Mouse (Mus musculus): ENCODE measurements around the gene Ppard. TPM values are rescaled to one million over a fixed set of nuclear protein-coding genes. Genes with fewer than 3 reads are reported as not detected.
A peak's percentile ranks its signal among the peaks of the same experiment; 100 is the strongest.
"Not testable (repeated sequence)": the region's sequence is repeated elsewhere in the genome, so short reads cannot be mapped to it uniquely, and the experiment has no call there.

The Ppard gene
- 10 to 100 TPM; 17.4 to 19.0 TPM for total RNA-seq (2021)

DNA sequence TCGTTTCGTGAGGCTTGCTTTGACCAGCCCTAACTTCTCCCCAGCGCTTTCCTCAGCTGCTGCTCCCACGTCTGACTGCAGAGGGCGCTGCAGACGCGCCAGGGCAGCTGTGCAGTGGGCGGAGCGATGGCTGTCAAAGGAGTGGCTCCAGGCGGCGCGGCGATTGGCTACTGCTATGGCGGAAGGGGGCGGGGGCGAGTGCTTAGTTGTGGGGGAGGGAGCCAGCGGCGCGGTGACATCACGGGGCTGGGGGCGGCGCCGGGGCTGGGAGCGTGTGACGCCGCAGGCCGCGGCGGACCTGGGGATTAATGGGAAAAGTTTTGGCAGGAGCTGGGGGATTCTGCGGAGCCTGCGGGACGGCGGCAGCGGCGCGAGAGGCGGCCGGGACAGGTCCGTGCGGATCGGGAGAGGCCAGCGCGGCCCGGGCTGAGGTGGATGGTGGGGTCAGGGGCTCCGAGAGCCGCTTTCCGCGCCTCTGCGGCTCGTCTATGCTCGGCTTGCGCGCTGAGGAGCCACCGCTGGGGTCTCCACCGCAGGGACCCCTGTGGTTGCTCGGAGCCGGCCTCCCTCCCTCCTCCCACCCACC, at the start of gene Ppard:
Gene Ppard (plus strand): TSS at position 226 of the 586 bp plus-strand sequence.
- peak; percentile 100 for DNase-seq
- intact Hi-C loops (cut with DNase I) = loop anchor here (10.0 kb wide), 1 partner anchor 292 kb away; no protein-coding TSS in a partner anchor

DNA sequence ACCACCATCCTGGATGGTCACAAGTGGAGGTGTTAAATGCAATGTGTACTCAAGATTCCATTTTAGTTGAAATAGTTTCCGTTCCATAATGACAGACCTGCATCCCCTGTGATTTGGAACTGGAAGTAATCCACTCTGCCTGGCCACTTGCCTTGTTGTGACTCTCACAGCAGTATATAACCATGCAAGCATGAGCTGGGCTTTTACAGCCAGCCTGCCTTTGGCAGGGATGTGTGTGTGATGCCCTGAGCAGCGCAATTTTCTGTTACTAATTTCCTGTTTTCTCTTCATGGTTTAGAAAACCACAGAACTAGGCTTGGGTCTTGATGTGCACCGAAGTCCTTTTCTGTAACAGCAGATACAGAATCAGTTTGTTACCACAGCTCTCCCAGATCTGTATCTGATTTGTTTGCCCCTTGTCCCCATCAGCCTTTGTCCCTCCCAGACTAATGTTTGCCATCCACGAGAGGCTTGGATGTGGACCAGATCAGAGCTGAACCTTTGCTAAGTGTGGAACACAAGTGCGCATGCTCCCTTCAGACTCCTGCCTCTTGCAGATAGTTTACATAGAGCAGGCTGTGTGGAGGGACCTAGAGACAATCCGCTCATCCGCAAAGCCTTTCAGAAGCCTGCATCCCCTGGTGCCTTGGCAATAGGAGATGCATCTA, 47.4 kb upstream of the Ppard start:
- peak; percentile 55 for DNase-seq
- intact Hi-C loops (cut with DNase I) = no loop called here

DNA sequence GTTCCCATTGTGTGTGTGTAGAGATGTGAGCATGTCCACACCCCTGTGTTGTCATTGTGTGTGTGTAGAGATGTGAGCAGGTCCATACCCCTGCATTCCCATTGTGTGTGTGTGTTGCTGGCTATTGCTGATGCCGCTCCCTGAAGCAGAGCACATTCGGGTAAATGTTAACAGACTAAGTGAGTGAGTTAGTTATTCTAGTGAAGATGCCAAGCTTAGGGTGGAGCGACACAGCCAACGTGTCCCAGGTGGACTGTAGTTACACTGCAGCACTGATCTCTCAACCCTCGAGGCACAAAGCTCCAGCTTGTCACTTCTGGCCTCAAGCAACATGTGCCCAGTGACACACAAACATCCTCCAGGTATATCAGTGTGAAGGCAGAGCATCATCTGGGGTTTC, 44.2 kb upstream of the Ppard start:
- DNase-seq = no peak
- intact Hi-C loops (cut with DNase I) = no loop called here

DNA sequence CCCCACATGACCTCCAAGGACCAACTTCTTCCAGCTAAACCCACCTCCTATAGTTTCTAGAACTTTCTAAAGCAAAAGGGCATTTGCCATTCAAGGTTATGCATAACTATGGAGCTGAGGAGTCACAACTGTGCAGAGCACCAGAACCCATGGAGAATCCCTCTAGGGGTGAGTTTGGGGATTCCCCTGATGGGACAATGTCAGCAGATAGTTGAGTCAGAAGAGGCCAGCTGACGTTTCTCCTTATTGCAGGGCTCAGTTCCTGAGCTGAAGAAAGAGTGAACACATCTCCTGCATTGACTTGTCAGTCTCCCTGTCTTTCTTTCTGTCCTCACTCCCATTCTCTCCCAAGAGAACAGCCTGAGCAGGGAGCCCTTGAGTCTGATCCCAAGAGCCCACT, 39.7 kb upstream of the Ppard start:
- intact Hi-C loops (cut with DNase I) = no loop called here
- no peak for DNase-seq

DNA sequence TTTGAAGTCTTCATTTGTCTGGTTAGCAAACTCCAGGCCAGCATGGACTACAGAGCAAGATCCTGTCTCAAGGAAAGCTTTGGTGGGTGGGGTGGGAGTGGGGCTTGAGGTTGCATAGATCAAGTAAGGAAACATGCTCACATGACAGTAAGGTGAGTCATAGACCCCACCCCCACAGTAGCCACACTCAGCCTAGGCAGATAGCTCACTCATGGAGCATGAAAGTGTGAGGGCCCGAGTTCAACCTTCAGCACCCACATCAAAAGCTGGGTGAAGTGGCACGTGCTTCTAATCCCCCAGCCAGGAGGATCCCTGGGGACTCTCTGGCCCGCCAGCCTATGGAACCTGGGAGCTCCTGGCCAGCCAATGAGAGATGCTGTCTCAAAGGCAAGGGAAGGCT, 38.9 kb upstream of the Ppard start:
- intact Hi-C loops (cut with DNase I) = no loop called here
- no peak for DNase-seq

DNA sequence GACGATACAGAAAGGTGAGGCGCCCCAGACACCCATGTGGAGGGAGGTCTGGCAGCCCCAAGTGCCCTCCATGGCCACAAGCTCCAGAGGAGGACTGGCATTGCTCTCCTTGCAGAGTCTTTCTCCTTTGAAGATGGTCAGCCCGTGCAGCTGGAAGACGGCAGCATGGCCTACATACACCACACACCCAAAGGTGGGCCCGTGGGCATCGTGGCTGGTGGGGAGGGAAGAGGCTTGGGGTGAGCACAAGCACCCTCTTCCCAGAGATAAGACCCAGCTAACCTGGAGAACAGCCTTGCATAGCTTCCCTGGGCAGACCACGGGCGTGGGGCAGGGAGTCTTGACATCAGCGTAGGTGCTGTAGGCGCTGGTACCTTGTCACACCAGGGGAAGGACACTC, 37.5 kb upstream of the Ppard start:
- intact Hi-C loops (cut with DNase I) = no loop called here
- no peak for DNase-seq

DNA sequence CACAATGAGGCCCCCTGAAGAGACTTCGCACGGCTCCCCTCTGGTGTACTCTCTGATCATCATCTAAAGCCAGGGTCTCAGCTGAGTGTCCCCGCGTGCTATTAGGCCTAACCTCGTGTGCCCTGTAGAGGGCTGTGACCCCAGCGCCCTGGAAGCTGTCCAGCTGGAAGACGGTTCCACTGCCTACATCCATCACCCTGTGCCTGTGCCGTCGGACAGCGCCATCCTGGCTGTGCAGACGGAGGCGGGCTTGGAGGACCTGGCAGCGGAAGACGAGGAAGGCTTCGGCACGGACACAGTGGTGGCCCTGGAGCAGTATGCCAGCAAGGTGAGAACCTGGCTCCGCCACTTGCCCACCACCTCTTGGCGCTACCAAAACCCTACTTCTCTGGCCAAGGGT, 34.9 kb upstream of the Ppard start:
- intact Hi-C loops (cut with DNase I) = no loop called here
- no peak for DNase-seq

DNA sequence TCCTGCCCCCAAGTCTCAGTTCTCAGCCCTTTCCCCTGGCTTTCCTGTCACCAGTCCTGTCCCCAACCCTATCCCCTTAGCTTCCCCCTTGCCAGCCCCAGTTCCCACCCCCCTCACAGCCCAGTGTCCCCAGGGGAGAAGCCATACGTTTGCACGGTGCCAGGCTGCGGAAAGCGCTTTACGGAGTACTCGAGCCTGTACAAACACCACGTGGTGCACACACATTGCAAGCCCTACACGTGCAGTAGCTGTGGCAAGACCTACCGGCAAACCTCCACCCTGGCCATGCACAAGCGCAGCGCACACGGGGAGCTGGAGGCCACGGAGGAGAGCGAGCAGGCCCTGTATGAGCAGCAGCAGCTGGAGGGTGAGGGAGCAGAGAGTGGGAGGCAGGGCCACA, 30.5 kb upstream of the Ppard start:
- no peak for DNase-seq
- intact Hi-C loops (cut with DNase I) = no loop called here

DNA sequence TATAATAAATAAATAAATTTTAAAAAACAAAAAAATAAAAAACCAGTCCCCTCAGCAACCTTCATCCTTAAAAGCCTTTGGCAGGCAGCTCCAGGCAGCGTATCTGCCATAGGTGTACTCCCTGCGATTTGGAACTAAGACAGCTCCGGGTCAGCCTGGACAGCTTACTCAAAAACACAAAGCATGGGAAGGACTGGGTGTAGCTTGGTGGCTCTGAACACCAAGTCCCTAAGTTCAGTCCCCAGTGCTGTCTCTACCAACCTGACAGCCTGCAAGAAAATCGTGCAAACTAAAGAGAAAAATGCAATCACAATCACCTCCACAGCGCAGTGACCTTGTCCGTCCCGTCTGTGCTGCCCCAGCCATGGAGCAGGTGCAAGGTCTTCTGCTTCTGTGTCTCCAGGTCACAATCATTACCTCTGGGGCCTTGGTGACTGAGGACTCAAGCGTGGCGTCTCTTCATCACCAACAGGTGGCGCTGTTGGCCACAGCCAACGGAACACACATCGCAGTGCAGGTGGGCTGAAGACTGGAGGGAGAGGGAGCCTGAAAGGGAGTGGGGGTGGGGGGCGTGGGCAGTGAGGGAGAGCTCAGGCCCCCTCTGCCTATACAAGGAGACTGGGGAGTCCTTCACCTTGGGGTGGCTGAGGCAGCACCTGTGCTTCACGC, 28.3 kb upstream of the Ppard start:
- DNase-seq = peak; percentile 58
- intact Hi-C loops (cut with DNase I) = no loop called here

DNA sequence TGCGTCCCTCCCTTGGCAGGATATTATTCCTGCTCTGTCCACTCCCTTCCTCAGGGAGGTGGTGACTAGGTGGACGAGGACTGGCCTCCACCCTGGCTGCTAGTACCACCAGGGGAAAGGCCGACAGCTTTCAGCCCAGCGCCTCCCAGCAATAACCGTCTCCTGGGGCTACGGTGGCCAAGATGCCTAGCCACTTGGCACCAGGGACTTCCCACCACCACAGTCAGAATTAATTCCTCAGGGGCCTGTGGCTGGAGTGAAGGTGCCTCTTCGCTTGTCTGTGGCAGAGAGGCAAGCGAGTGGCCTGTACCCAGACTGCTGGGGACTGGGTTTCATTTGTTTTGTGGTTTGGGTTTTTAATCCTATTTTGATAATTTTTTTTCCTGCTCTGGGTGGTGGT, 27.1 kb upstream of the Ppard start:
- no peak for DNase-seq

DNA sequence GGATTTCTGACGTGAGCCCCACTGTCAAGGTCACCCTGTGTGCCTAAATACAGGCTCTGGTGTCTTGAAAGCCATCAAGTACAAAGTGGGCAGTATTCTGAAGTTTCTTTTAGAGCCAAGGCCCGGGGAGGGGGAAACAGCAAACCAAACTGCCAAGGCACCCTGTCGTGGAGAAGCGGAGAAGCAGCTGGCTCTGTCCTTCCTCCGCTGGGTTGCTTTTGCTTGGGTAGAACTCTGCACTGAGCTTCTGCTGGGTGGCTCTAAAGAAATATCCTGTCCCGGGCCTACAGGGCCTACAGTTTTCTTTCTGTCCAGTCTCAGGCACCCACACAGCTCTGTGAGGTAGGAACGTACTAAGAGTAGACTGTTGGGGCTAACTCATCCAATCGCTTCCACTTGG, 25.4 kb upstream of the Ppard start:
- DNase-seq = no peak
- intact Hi-C loops (cut with DNase I) = no loop called here

More for the DNA sequence above, 27.1 kb upstream of the Ppard start:
- intact Hi-C loops (cut with DNase I) = no loop called here

DNA sequence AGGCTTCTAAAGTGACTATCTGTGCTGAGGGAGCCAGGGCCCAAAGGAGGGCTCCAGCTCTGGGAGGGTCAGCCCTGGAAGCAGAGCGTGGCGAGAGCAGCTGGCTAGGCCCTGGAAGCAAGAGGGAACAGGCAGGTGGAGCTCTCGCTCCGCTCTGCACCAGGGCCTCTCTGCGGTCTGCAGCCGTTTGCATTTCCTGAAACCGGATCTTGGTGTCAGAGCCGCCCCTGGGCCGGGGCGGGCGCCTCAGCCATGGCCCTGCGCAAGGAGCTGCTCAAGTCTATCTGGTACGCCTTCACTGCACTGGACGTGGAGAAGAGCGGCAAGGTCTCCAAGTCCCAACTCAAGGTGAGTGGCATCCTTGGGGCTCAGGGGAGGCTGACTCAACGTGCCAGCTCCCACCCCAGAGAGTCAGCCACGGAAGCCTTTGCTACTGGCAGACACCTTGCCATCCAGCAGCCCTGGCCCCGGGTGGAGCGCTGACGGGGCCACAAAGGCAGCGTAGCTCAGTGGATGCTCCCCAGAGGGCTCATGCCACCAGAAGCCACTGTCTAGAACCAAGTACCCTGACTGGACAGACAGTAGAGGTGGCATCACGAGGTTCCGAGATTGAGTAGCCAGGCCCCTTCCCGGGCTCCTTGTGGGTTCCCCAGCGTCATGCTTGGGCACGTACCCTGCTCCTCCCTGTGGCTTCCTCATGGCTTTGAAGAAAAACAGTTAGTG, 24.7 kb upstream of the Ppard start, which contains the start of gene Def6:
Gene Def6 (plus strand): TSS at position 188 of the 723 bp plus-strand sequence.
- peak; percentile 65 for DNase-seq
- intact Hi-C loops (cut with DNase I) = no loop called here

DNA sequence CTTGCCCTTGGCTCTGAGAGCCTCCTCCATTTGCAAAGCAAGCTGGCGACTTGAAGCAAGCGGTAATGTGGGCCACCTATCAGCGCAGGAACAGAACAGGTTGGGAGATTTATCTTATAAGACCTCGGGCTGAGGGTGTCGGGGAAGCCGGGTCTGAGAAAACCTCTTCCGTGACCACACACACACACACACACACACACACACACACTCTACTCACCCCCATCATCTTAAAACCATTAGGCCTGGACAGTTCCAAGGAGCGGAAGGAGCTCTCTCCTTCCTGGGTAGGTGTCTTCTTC, 24.2 kb upstream of the Ppard start:
- intact Hi-C loops (cut with DNase I) = no loop called here
- DNase-seq = no peak

DNA sequence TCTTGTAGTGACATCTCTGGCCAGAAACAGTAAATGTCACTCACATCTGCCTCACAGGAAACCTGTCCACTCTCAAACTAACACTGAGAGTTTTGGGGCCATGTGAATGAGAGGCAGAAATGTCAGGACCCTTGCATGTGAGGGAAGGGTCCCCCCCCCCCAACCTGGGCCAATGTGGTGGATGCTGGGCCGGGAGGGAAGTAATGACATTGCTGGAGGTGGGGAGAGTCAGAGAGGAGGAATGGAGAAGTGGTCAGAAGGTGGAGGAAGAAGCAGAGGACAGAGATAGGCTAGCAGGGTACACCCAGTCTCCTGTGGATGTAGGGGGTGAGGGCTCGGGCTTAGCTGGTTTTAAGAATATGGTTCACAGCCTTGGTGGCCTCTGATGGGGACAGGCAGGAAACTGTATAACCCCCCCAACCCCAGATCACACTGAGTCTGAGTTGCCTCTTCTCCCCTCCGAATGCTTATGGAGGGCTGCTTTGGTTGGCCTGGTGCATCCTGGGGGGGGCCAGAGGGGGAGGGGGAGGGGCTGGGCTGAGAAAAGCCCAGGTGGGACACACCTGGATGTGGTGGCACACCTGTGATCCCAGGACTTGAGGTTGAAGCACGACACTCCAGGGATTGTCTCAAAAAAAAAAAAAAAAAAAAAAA, 22.9 kb upstream of the Ppard start:
- intact Hi-C loops (cut with DNase I) = no loop called here

DNA sequence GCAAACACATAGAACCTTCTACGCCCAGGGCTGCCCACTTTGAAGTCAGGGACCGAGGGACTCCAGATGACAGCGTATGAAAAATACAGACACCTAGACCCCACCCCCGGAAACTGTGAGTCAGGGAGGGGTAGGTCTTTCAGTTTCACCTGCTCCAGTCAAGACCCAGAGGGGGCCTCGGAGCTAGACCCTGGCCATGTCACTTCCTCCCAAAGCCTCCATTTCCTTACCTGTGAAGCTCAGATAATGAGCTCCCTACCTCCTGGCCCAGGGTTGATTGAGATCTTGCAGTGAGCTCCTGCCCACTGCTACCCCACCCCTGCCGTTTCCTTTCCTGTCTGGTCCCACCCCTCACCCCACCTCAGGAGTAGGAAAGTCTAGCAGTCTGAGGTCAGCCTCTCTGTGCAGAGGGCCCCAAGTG, 20.6 kb upstream of the Ppard start:
- intact Hi-C loops (cut with DNase I) = no loop called here
- no peak for DNase-seq

More for the DNA sequence above, 22.9 kb upstream of the Ppard start:
- DNase-seq = no peak

DNA sequence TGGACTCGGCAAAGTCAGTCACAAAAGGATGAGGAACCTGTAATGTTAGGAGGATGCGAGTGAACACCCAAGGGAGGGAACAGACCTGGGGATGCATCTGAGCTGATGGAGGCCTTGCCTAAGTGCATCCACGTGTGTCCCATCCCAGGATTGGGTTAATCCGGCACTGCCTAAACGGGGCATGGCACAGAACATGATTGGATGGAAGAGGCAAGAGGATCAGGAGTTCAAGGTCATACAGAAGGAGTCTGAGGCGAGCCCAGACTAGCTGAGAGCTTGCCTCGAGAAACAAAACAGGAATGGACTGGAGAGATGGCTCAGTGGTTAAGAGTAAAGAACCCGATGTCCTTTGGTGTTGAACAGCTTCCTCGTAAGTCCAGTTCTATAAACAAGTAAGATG, 20.1 kb upstream of the Ppard start:
- no peak for DNase-seq
- intact Hi-C loops (cut with DNase I) = no loop called here

DNA sequence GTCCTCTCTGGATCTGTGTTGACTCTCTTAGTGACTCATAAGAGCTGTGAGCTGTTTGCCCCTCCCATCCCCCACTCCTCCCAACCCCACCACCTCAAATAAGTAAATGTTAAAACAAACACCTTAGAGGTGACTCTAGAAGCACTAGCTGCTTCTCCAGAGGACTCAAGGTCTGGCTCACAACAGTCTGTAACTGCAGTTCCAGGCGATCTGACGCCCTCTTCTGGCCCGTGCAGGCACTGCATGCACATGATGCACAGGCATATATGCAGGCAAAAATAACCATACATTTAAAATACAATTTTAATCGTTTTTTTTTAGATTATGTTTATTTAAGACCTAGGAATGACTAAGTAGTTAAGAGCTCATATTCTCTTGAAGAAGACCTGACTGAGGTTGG, 19.3 kb upstream of the Ppard start:
- intact Hi-C loops (cut with DNase I) = no loop called here
- no peak for DNase-seq

DNA sequence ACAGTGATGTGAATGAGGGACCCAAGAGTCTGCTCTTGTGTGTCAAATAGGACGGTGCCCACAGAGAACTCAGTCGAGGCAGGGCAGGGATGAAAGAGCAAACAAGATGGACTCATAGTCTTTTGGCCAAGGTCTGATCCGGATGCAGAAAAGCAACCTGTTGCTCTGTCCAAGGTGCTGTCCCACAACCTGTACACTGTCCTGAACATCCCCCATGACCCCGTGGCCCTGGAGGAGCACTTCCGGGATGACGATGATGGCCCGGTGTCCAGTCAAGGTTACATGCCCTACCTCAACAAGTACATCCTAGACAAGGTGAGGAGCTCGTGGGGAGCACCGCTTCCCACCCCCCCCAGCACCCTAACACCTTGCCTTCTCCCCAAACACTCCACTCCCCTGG, 15.7 kb upstream of the Ppard start:
- intact Hi-C loops (cut with DNase I) = no loop called here
- no peak for DNase-seq

DNA sequence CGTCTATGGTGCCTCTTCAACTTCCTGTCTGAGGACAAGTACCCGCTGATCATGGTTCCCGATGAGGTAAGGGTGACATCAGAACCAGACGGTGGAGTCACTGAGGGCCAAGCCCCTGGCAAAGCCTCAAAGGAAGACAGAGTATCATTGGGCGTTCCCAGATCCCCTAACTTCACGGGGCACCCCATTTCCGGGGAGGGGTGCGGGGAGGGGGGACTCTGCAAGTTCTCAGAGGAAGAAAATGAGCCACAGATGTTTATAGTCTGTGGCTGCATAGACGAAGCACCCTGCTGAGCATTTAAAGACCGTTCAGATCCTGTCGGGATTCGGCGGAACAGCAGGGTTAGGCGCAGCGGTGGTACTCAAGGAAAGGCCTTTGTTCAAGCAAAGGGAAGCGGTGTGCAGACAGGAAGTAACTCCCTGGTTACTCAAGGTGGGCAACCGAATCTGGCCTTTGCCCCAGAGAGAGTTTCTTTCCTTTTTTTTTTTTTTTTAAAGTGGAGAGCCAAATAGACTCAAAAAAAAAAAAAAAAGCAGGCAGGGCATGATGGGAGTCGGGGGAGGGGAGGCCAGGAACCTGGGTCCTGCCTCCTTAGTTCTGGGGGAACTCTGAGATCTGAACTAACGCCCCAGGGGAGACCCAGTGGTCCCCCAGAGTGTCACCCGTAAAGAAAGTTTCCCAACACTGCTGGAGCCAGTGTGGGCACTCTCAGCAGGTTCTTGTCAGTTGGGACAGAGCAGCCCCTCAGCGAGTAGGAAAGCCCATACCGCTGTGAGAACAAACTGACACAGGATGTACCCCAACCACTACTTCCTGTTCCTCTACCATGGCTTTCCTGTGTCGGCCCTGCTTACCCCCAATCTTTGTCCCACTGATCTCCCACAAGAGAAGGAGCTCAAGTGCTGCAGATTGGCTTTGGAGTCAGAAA, 14.5 kb upstream of the Ppard start:
- intact Hi-C loops (cut with DNase I) = no loop called here
- no peak for DNase-seq

DNA sequence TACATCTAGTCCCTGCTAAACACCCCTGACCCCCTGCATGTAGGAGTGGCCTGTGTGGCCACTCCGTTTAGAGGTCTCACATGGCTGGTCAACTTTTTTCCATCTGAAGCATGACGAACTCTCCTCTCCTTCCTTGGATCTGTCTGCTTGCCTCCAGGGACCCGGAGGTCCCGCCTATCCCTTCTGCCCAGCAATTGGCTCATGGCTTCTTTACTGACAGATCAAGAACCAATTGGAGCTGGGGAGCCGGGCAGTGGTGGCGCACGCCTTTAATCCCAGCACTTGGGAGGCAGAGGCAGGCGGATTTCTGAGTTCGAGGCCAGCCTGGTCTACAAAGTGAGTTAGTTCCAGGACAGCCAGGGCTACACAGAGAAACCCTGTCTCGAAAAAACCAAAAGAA, 10.0 kb upstream of the Ppard start:
- not testable (repeated sequence) for DNase-seq

More for the DNA sequence above, 10.0 kb upstream of the Ppard start:
- intact Hi-C loops (cut with DNase I) = not testable (repeated sequence)

Data from left cerebral cortex, postnatal 4 days (tissue).